8 mouse cellular contexts compared by ENCODE assay signal in genomic region chr1:152084638-152085345, GRCm38 (mm10). TPM values are rescaled to one million over a fixed set of nuclear protein-coding genes. Genes with fewer than 3 reads are reported as not detected.
DNase-seq lines count a peak whose midpoint lies in the region; ATAC-seq and TF ChIP-seq lines count a peak whose summit lies in the region.

No protein-coding gene starts in this region.

- peak; percentile 24 for DNase-seq in forebrain, embryonic 10.5 days (ENCODE audit: extremely low spot score, low spot score)
- DNase-seq in cerebellum, postnatal 36 days = peak; percentile 78 to 80
- DNase-seq in heart, adult 8-10 months (ENCODE audit: low spot score) = peak; percentile 83
- DNase-seq in kidney, adult 18-20 months = peak; percentile 64
- no peak for DNase-seq in c-Kit-positive CD71-positive TER-119-positive erythroid progenitor cells, embryonic 14.5 days (ENCODE audit: low spot score)

- H3K9me3 ChIP-seq in forebrain, embryonic 10.5 days = no peaks in the 10 kb centered on the region
- H3K9me3 ChIP-seq in forebrain, embryonic 16.5 days (ENCODE audit: control insufficient read depth, low read length) = no peaks in the 10 kb centered on the region
- no peaks in the 10 kb centered on the region for H3K9me3 ChIP-seq in lung, embryonic 16.5 days (ENCODE audit: control insufficient read depth, low read length)

- peaks cover 75% of the 10 kb centered on the region for H3K4me1 ChIP-seq in forebrain, embryonic 10.5 days
- peaks cover 46% of the 10 kb centered on the region for H3K4me1 ChIP-seq in forebrain, embryonic 16.5 days (replicated peaks; ENCODE audit: control insufficient read depth, insufficient read depth, low read length)
- H3K4me1 ChIP-seq in lung, embryonic 16.5 days (replicated peaks; ENCODE audit: control insufficient read depth, insufficient read depth, low read length) = peaks cover 33% of the 10 kb centered on the region
- H3K4me1 ChIP-seq in small intestine, adult 2 months (ENCODE audit: control insufficient read depth, insufficient read depth, insufficient read length, low read length) = peaks cover 8% of the 10 kb centered on the region; the same call in 1 of the 2 replicates

- no peak overlapping the region for H3K9ac ChIP-seq in forebrain, embryonic 16.5 days (replicated peaks; ENCODE audit: low read depth, low read length)
- peak overlapping the region; percentile 37 for H3K9ac ChIP-seq in lung, embryonic 16.5 days (ENCODE audit: low read length)

- no peaks in the 10 kb centered on the region for H3K36me3 ChIP-seq in forebrain, embryonic 10.5 days (replicated peaks)
- no peaks in the 10 kb centered on the region for H3K36me3 ChIP-seq in forebrain, embryonic 16.5 days (ENCODE audit: control insufficient read depth, insufficient read depth)
- no peaks in the 10 kb centered on the region for H3K36me3 ChIP-seq in lung, embryonic 16.5 days (ENCODE audit: control insufficient read depth, insufficient read depth, low read length)
- no peaks in the 10 kb centered on the region for H3K36me3 ChIP-seq in small intestine, adult 2 months (ENCODE audit: control insufficient read depth, insufficient read depth, low read length)

- no peak for ATAC-seq in forebrain, embryonic 16.5 days
- peak; percentile 56; the same call in 1 of the 2 replicates for ATAC-seq in lung, embryonic 16.5 days (ENCODE audit: low read depth)

- no peak overlapping the region for H3K4me2 ChIP-seq in forebrain, embryonic 16.5 days (ENCODE audit: low read length)
- H3K4me2 ChIP-seq in lung, embryonic 16.5 days (ENCODE audit: low read depth, low read length) = peak overlapping the region; percentile 44

- H3K4me3 ChIP-seq in forebrain, embryonic 10.5 days = 0 out of 2 replicates have a peak overlapping the region, but pooled peaks have one; percentile 19
- no peak overlapping the region for H3K4me3 ChIP-seq in forebrain, embryonic 16.5 days (replicated peaks; ENCODE audit: low read length)
- peak overlapping the region; percentile 40 for H3K4me3 ChIP-seq in lung, embryonic 16.5 days (ENCODE audit: low read length)
- peak overlapping the region; percentile 49 for H3K4me3 ChIP-seq in small intestine, adult 2 months (ENCODE audit: low read depth, low read length)

- no peaks in the 10 kb centered on the region for H3K27me3 ChIP-seq in forebrain, embryonic 10.5 days (ENCODE audit: poor library complexity, severe bottlenecking)
- H3K27me3 ChIP-seq in forebrain, embryonic 16.5 days (replicated peaks; ENCODE audit: control insufficient read depth, insufficient read depth, low read length) = no peaks in the 10 kb centered on the region
- no peaks in the 10 kb centered on the region for H3K27me3 ChIP-seq in lung, embryonic 16.5 days (ENCODE audit: control insufficient read depth, insufficient read depth, low read depth, low read length)
- H3K27me3 ChIP-seq in small intestine, adult 2 months (ENCODE audit: control insufficient read depth, insufficient read depth, low read length) = no peaks in the 10 kb centered on the region

- TF ChIP-seq CTCF in small intestine, adult 2 months (IDR thresholded peaks at IDR 0.05; ENCODE audit: extremely low read depth, insufficient read length, insufficient replicate concordance, low read depth, low read length) = no peak

- H3K27ac ChIP-seq in forebrain, embryonic 10.5 days = 0 out of 2 replicates have a peak overlapping the region, but pooled peaks have one; percentile 17
- no peak overlapping the region for H3K27ac ChIP-seq in forebrain, embryonic 16.5 days (ENCODE audit: low read length)
- peak overlapping the region; percentile 7; the same call in 1 of the 2 replicates for H3K27ac ChIP-seq in lung, embryonic 16.5 days (ENCODE audit: low read length)
- H3K27ac ChIP-seq in small intestine, adult 2 months (ENCODE audit: insufficient read depth, low read depth, low read length) = peak overlapping the region; percentile 63

- no peak for TF ChIP-seq POLR2A in small intestine, adult 2 months (IDR thresholded peaks at IDR 0.05; ENCODE audit: low read depth, low read length)

- WGBS in forebrain, embryonic 10.5 days = 30% methylated on average over 15 of the region's 15 CpGs
- WGBS in forebrain, embryonic 16.5 days = 26% methylated on average over 15 of the region's 15 CpGs
- 15% methylated on average over 15 of the region's 15 CpGs for WGBS in lung, embryonic 16.5 days
- 6% methylated on average over 15 of the region's 15 CpGs for WGBS in small intestine, adult 2 months

RNA-seq across cellular contexts. Expression of gene 1700025G04Rik, which starts 5.1 kb away (rescaled TPM):
- 14.2 and 15.4 TPM in 2 replicates for polyA plus RNA-seq in forebrain, embryonic 10.5 days (2016; fragmentation: Nextera tagmentation; extraction: Ambion mirVana)
- polyA plus RNA-seq in forebrain, embryonic 16.5 days (2015; fragmentation: Nextera tagmentation; extraction: Ambion mirVana) = 26.4 and 31.2 TPM in 2 replicates
- total RNA-seq in heart, adult 8-10 months (2022) = 10 to 100 TPM; 37.1 to 52.9 (median 46.2) TPM
- polyA plus RNA-seq in lung, embryonic 16.5 days (2015; fragmentation: Nextera tagmentation; extraction: Ambion mirVana) = 16.7 and 17.3 TPM in 2 replicates
- polyA plus RNA-seq in small intestine, adult 2 months (2012; rRNA removed) = 0.47 and 1.8 TPM in 2 replicates
